Mouse (Mus musculus) heart, embryonic 11.5 days (tissue): ENCODE measurements around the gene Marcksl1. TPM values are rescaled to one million over a fixed set of nuclear protein-coding genes. Genes with fewer than 3 reads are reported as not detected.
A peak's percentile ranks its signal among the peaks of the same experiment; 100 is the strongest.

Experiments used
- ATAC-seq: fragments of 200-750 bp; cut with Nextera tagmentation; replicated peaks from 2 replicates; pipeline ENCODE4 v1.8.0; 2017; ENCODE audit warnings: moderate library complexity; ENCODE audit not compliant: insufficient number of reproducible peaks, low FRiP score, low TSS enrichment
- H3K27ac ChIP-seq: fragments of 300-500 bp; sonication (generic); 2 replicates; pipeline ENCODE4 v1.5.1; 2014; ENCODE audit warnings: mild to moderate bottlenecking, low read depth, low read length
- H3K27me3 ChIP-seq: fragments of 300-500 bp; sonication (generic); 2 replicates; pipeline ENCODE4 v1.6.1; 2014; ENCODE audit warnings: mild to moderate bottlenecking, low read length, mixed read lengths; ENCODE audit not compliant: control insufficient read depth, insufficient read depth
- H3K36me3 ChIP-seq: fragments of 300-500 bp; sonication (generic); 2 replicates; pipeline ENCODE4 v1.6.1; 2014; ENCODE audit warnings: mild to moderate bottlenecking, low read length, moderate library complexity, mixed read lengths; ENCODE audit not compliant: control insufficient read depth, insufficient read depth
- H3K4me1 ChIP-seq: fragments of 300-500 bp; sonication (generic); 2 replicates; pipeline ENCODE4 v1.6.1; 2014; ENCODE audit warnings: low read length; ENCODE audit not compliant: control insufficient read depth, insufficient read depth
- H3K4me2 ChIP-seq: fragments of 300-500 bp; sonication (generic); 2 replicates; pipeline ENCODE4 v1.6.1; 2014; ENCODE audit warnings: mild to moderate bottlenecking, moderate library complexity
- H3K4me3 ChIP-seq: fragments of 300-500 bp; sonication (generic); 2 replicates; pipeline ENCODE4 v1.5.1; 2014; ENCODE audit warnings: low read depth, low read length
- H3K9ac ChIP-seq: fragments of 300-500 bp; sonication (generic); 2 replicates; pipeline ENCODE4 v1.6.1; 2014; ENCODE audit warnings: mild to moderate bottlenecking, low read depth, low read length, moderate library complexity
- H3K9me3 ChIP-seq: fragments of 300-500 bp; sonication (generic); replicated peaks from 2 replicates; pipeline ENCODE4 v1.6.1; 2016; ENCODE audit warnings: low read length; ENCODE audit not compliant: control insufficient read depth
- WGBS: fragments of 180-500 bp; shearing (Covaris S2); extraction: QIAGEN DNeasy Blood & Tissue Kit; methylation state at CpG from one replicate; pipeline ENCODE4 v1.1.7; 2014; ENCODE audit not compliant: insufficient replicate concordance; 5-methylcytosine and 5-hydroxymethylcytosine counted together
- microRNA-seq: library from miRNA; unstranded; fragments of <30 nt; microRNA quantifications from one replicate; pipeline ENCODE4, GENCODE M21; 2016; ENCODE audit warnings: borderline number of aligned reads
- polyA plus RNA-seq: library from polyadenylated mRNA; unstranded; fragments of >200 nt; fragmentation: Nextera tagmentation; extraction: Ambion mirVana; gene quantifications from 2 replicates; pipeline ENCODE4 v1.2.1, GENCODE M21; 2014

Gene Marcksl1
- polyA plus RNA-seq, 1 experiment from 2014 or later: 506 TPM

DNA sequence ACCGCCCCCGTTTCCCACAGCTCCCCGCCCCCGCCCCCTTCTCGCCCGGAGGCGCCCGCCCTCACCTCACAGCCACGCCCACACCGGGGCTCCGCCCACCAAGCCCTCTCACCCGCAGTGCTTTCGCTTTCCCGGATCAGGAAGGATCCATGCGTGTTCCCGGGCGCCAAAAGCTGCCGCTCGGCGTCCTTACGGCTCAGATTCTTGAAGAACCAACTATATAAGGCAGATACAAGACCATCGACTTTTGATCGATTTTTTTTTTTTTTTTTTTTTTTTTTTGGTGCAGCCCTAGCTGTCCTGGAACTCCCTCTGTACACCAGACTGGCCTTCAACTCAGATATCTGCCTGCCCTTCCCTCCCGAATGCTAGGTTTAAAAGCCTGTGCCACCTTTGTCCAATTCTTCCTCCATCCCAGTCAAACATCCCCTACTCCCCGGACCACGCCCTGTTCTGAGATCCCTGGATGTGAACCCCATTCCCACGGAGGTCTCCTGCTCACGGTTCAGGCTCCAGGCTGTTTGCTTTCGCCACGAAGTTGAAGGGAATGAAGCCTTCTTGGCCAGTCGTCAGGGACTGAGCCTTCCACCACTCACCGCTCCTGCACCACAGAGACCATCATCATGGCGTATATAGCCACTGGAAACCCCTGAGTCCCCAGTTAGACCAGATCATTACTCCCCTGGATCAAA, 43.3 kb downstream of the Marcksl1 start:
- WGBS: 6% methylated on average over 33 of the region's 33 CpGs
- peak overlapping the region; percentile 84 for H3K4me2 ChIP-seq
- H3K9ac ChIP-seq: peak overlapping the region; percentile 70
- peak overlapping the region; percentile 56 for H3K4me3 ChIP-seq
- no peaks in the 10 kb centered on the region for H3K36me3 ChIP-seq
- H3K27me3 ChIP-seq: peaks cover 8% of the 10 kb centered on the region
- peak; percentile 71 for ATAC-seq
- peaks cover 7% of the 10 kb centered on the region for H3K4me1 ChIP-seq
- H3K27ac ChIP-seq: peak overlapping the region; percentile 64
- no peaks in the 10 kb centered on the region for H3K9me3 ChIP-seq

- Histone ChIP-seq H3K27me3 (peaks cover 8% of the 10 kb centered on the region), H3K4me3 (peak overlapping the region; percentile 56), H3K4me2 (peak overlapping the region; percentile 84), H3K36me3 (no peaks in the 10 kb centered on the region), H3K4me1 (peaks cover 7% of the 10 kb centered on the region), H3K9ac (no peak overlapping the region), H3K9me3 (no peaks in the 10 kb centered on the region), H3K27ac (peak overlapping the region; percentile 64)
- ATAC-seq: no peak
- WGBS: 61% methylated on average over 9 of the region's 9 CpGs
These were observed 44.0 kb downstream of the Marcksl1 start for GRCm38 (mm10) chr4:129557256-129557808.

DNA sequence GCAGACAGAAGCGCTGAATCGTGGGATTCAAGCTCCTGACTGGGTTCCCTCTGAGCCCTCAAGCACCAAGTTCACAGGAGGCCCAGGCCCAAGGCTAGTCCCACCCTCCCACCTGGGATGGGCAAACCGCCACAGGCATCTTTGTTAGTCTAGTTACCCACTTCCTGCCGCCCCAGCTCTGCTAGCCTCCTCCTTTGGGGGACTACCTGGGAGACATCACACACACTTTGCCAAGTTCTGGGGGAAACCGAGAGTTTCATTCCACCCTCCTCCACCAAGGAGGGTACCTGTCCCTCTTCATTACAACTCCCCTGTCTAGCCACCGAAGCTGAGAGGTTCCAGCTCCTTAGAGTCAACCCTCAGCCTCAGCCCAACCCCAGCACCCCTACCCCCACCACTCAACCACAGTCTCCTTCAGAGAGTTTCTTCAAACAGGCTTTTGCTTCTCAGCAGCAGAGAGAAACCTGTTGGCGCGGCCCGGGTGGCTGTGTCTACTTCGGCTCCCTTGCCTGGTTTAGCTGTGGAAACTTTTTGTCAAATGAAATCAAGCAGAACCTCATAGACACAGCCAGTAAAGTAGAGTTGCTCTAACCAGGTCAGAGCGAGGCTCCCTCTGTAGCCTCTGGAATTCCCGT, 45.1 kb downstream of the Marcksl1 start:
- ATAC-seq: no peak

DNA sequence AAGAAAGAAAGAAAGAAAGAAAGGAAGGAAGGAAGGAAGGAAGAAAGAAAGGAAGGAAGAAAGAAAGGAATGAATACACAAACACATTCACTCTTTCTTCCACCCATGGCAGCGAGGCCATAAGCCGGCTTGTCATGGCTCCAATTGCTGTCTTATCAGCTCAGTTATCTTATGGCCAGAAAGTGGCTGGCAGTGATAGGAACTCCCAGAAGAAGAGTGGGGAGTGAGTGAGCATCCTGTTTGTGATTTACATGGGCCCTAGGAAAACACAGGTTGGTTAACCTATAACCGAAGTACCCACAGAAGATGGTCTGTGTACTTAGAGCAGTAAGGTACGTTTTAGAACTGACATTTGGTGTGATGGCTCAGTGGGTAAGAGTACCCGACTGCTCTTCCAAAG, 47.8 kb downstream of the Marcksl1 start:
- no peak overlapping the region for H3K4me2 ChIP-seq
- no peaks in the 10 kb centered on the region for H3K36me3 ChIP-seq
- ATAC-seq: no peak
- H3K9ac ChIP-seq: no peak overlapping the region
- H3K9me3 ChIP-seq: no peaks in the 10 kb centered on the region
- no peak overlapping the region for H3K4me3 ChIP-seq
- no peak overlapping the region for H3K27ac ChIP-seq
- H3K27me3 ChIP-seq: no peaks in the 10 kb centered on the region
- peaks cover 7% of the 10 kb centered on the region; the same call in 1 of the 2 replicates for H3K4me1 ChIP-seq
- 74% methylated on average over 5 of the region's 5 CpGs for WGBS

More for the DNA sequence above, 45.1 kb downstream of the Marcksl1 start:
- Histone ChIP-seq H3K36me3 (no peaks in the 10 kb centered on the region), H3K9me3 (no peaks in the 10 kb centered on the region), H3K4me2 (no peak overlapping the region), H3K4me3 (no peak overlapping the region), H3K9ac (no peak overlapping the region), H3K27ac (no peak overlapping the region), H3K27me3 (peaks cover 8% of the 10 kb centered on the region), H3K4me1 (peaks cover 7% of the 10 kb centered on the region)
- 75% methylated on average over 12 of the region's 12 CpGs for whole genome bisulfite sequencing

GRCm38 (mm10) chr4:129563718-129564117, 50.3 kb downstream of the Marcksl1 start:
- Histone ChIP-seq H3K9me3 (no peaks in the 10 kb centered on the region), H3K4me2 (no peak overlapping the region), H3K36me3 (no peaks in the 10 kb centered on the region), H3K27me3 (no peaks in the 10 kb centered on the region), H3K4me3 (no peak overlapping the region), H3K9ac (no peak overlapping the region), H3K4me1 (no peaks in the 10 kb centered on the region), H3K27ac (no peak overlapping the region)
- no peak for ATAC-seq
- 69% methylated on average over 8 of the region's 8 CpGs for WGBS

- Histone ChIP-seq H3K4me2 (no peak overlapping the region), H3K27me3 (no peaks in the 10 kb centered on the region), H3K4me1 (no peaks in the 10 kb centered on the region), H3K36me3 (no peaks in the 10 kb centered on the region), H3K9ac (no peak overlapping the region), H3K9me3 (no peaks in the 10 kb centered on the region), H3K27ac (no peak overlapping the region), H3K4me3 (no peak overlapping the region)
- 79% methylated on average over 6 of the region's 6 CpGs for WGBS
- no peak for ATAC-seq
These were observed 51.8 kb downstream of the Marcksl1 start for GRCm38 (mm10) chr4:129565139-129565538.

Small RNA genes lying within 50 kb of the gene (microRNA-seq; reads per million reads assigned to microRNA genes)
- gene Mir8119: not detected

Other genes starting within 250 kb of the Marcksl1 start
- gene Sync, start 226.0 kb upstream of the Marcksl1 start, polyA plus RNA-seq: 0.56 and 1.2 TPM in 2 replicates
- gene Rbbp4, start 178.2 kb upstream of the Marcksl1 start, polyA plus RNA-seq: 319 and 337 TPM in 2 replicates
- gene Zbtb8os, start 177.9 kb upstream of the Marcksl1 start, polyA plus RNA-seq: 54.4 and 56.5 TPM in 2 replicates
- gene Zbtb8a, start 135.5 kb upstream of the Marcksl1 start, polyA plus RNA-seq: 7.7 and 7.9 TPM in 2 replicates
- 5.5 and 5.8 TPM in 2 replicates for gene Zbtb8b, start 72.7 kb upstream of the Marcksl1 start, polyA plus RNA-seq
- 24.1 and 24.6 TPM in 2 replicates for gene Bsdc1, start 52.0 kb upstream of the Marcksl1 start, polyA plus RNA-seq
- not detected in 2 replicates for gene Tssk3, start 22.6 kb upstream of the Marcksl1 start, polyA plus RNA-seq
- not detected in 2 replicates for gene Fam229a, start 22.4 kb upstream of the Marcksl1 start, polyA plus RNA-seq
- gene Hdac1, start 29.1 kb downstream of the Marcksl1 start, polyA plus RNA-seq: 154 and 175 TPM in 2 replicates
- 3.6 and 4.6 TPM in 2 replicates for gene Lck, start 60.1 kb downstream of the Marcksl1 start, polyA plus RNA-seq
- gene Fam167b, start 65.0 kb downstream of the Marcksl1 start, polyA plus RNA-seq: 3.6 TPM in 2 replicates
- gene Eif3i, start 87.1 kb downstream of the Marcksl1 start, polyA plus RNA-seq: 194 and 200 TPM in 2 replicates
- gene Tmem234, start 87.1 kb downstream of the Marcksl1 start, polyA plus RNA-seq: 170 and 177 TPM in 2 replicates
- 1.1 and 2.7 TPM in 2 replicates for gene Dcdc2b, start 100.7 kb downstream of the Marcksl1 start, polyA plus RNA-seq
- gene Iqcc, start 105.5 kb downstream of the Marcksl1 start, polyA plus RNA-seq: 23.3 and 24.5 TPM in 2 replicates
- gene Ccdc28b, start 110.4 kb downstream of the Marcksl1 start, polyA plus RNA-seq: 41.4 and 46.5 TPM in 2 replicates
- gene Txlna, start 127.5 kb downstream of the Marcksl1 start, polyA plus RNA-seq: 58.3 and 60.2 TPM in 2 replicates
- 13.3 and 14.6 TPM in 2 replicates for gene Kpna6, start 159.2 kb downstream of the Marcksl1 start, polyA plus RNA-seq
- gene Tmem39b, start 183.3 kb downstream of the Marcksl1 start, polyA plus RNA-seq: 12.3 and 16.1 TPM in 2 replicates
- 73.0 and 83.1 TPM in 2 replicates for gene Khdrbs1, start 228.7 kb downstream of the Marcksl1 start, polyA plus RNA-seq